Mouse (Mus musculus) intestine, embryonic 14.5 days (tissue): ENCODE results near the gene Xntrpc. TPM values are rescaled to one million over a fixed set of nuclear protein-coding genes. Genes with fewer than 3 reads are reported as not detected.

ENCODE experiments used
- ATAC-seq: fragments of 200-750 bp; cut with Nextera tagmentation; replicated peaks from 2 replicates; pipeline ENCODE4 v1.8.0; 2017; ENCODE audit warnings: low read depth, moderate number of reproducible peaks, moderate TSS enrichment, moderate library complexity; ENCODE audit not compliant: low FRiP score, low TSS enrichment
- DNase-seq: peaks from one replicate; pipeline ENCODE4 v3.0.0-alpha.2; 2018; ENCODE audit warnings: low spot score
- H3K27ac ChIP-seq: fragments of 300-500 bp; sonication (generic); 2 replicates; pipeline ENCODE4 v1.5.1; 2014; ENCODE audit warnings: low read depth, mild to moderate bottlenecking, control low read depth
- H3K27me3 ChIP-seq: fragments of 300-500 bp; sonication (generic); replicated peaks from 2 replicates; pipeline ENCODE4 v1.6.1; 2014; ENCODE audit warnings: low read length, control low read depth; ENCODE audit not compliant: control insufficient read depth, insufficient read depth
- H3K36me3 ChIP-seq: fragments of 300-500 bp; sonication (generic); 2 replicates; pipeline ENCODE4 v1.6.1; 2014; ENCODE audit warnings: low read length, control low read depth; ENCODE audit not compliant: control insufficient read depth, insufficient read depth
- H3K4me1 ChIP-seq: fragments of 300-500 bp; sonication (generic); replicated peaks from 2 replicates; pipeline ENCODE4 v1.6.1; 2014; ENCODE audit warnings: low read length, control low read depth, mixed read lengths; ENCODE audit not compliant: control insufficient read depth, insufficient read depth
- H3K4me2 ChIP-seq: fragments of 300-500 bp; sonication (generic); 2 replicates; pipeline ENCODE4 v1.6.1; 2014; ENCODE audit warnings: low read length
- H3K4me3 ChIP-seq: fragments of 300-500 bp; sonication (generic); 2 replicates; pipeline ENCODE4 v1.5.1; 2014; ENCODE audit warnings: low read depth, low read length, control low read depth, mixed read lengths
- H3K9ac ChIP-seq: fragments of 300-500 bp; sonication (generic); 2 replicates; pipeline ENCODE4 v1.6.1; 2014; ENCODE audit warnings: mild to moderate bottlenecking, low read length
- H3K9me3 ChIP-seq: fragments of 300-500 bp; sonication (generic); 2 replicates; pipeline ENCODE4 v1.6.1; 2016; ENCODE audit warnings: low read length, control low read depth; ENCODE audit not compliant: control insufficient read depth
- WGBS: fragments of 180-500 bp; shearing (Covaris S2); extraction: QIAGEN DNeasy Blood & Tissue Kit; methylation state at CpG from one replicate; pipeline ENCODE4 v1.1.7; 2014; 5-methylcytosine and 5-hydroxymethylcytosine counted together
- polyA plus RNA-seq: library from polyadenylated mRNA; unstranded; fragments of >200 nt; fragmentation: Nextera tagmentation; extraction: Ambion mirVana; gene quantifications from 2 replicates; pipeline ENCODE4 v1.2.1, GENCODE M21; 2014

Gene Xntrpc
- polyA plus RNA-seq, 1 experiment from 2014 or later: 1.1 TPM

- Histone ChIP-seq H3K36me3 (no peaks in the 10 kb centered on the region), H3K4me2 (no peak overlapping the region), H3K9ac (no peak overlapping the region), H3K27me3 (no peaks in the 10 kb centered on the region), H3K4me3 (no peak overlapping the region), H3K27ac (no peak overlapping the region), H3K9me3 (no peaks in the 10 kb centered on the region), H3K4me1 (no peaks in the 10 kb centered on the region)
- no peak for DNase-seq
- 80% methylated on average over 1 of the region's 1 CpGs for WGBS
- ATAC-seq: no peak
Measured at GRCm38 (mm10) chr7:102108206-102108605, 42.7 kb downstream of the Xntrpc start.

DNA sequence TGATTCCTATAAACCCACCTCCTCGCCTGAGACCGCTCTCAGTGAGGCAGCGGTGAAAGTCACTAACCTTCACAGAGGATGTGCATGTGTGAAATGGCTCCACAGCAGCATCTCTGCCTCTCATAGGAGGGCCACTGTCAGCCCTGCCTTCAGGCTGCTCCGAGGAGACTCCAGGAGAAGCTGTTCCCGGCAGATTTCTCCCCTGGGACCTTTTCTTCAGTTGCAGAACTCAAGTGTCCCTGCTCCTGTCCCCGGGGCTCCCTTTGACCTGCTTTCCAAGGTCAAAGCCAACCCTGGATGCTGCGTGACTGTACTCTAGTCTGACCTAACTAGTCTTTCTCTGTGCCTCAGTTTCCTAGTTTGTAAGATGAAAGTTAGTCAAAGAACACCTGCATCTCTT is 43.7 kb downstream of the Xntrpc start, which contains the start of gene Art5:
Gene Art5, minus strand, starts transcription at position 319 of the 400 bp plus-strand sequence.
- H3K27ac ChIP-seq: no peak within 1 kb of the TSS
- 78% methylated on average over 7 of the region's 7 CpGs for WGBS
- no peak for ATAC-seq

GRCm38 (mm10) chr7:102109746-102110145 is 44.2 kb downstream of the Xntrpc start:
- 93% methylated on average over 4 of the region's 4 CpGs for WGBS
- H3K4me3 ChIP-seq: no peak overlapping the region
- H3K4me2 ChIP-seq: no peak overlapping the region
- ATAC-seq (no peak), DNase-seq (no peak)
- no peaks in the 10 kb centered on the region for H3K27me3 ChIP-seq
- H3K9ac ChIP-seq: no peak overlapping the region
- no peaks in the 10 kb centered on the region for H3K36me3 ChIP-seq
- H3K9me3 ChIP-seq: no peaks in the 10 kb centered on the region
- no peak overlapping the region for H3K27ac ChIP-seq
- no peaks in the 10 kb centered on the region for H3K4me1 ChIP-seq

More for the DNA sequence above, 43.7 kb downstream of the Xntrpc start, which contains the start of gene Art5:
- DNase-seq: no peak
- Histone ChIP-seq H3K4me2 (no peak within 1 kb of the TSS), H3K9ac (no peak within 1 kb of the TSS), H3K36me3 (no peaks in the 10 kb centered on the region), H3K9me3 (no peaks in the 10 kb centered on the region), H3K4me1 (no peaks in the 10 kb centered on the region), H3K4me3 (no peak within 1 kb of the TSS), H3K27me3 (no peaks in the 10 kb centered on the region)

GRCm38 (mm10) chr7:102113151-102113729 is 47.7 kb downstream of the Xntrpc start:
- no peaks in the 10 kb centered on the region for H3K4me1 ChIP-seq
- no peak overlapping the region for H3K4me2 ChIP-seq
- H3K27me3 ChIP-seq: no peaks in the 10 kb centered on the region
- no peak overlapping the region for H3K9ac ChIP-seq
- H3K27ac ChIP-seq: no peak overlapping the region
- DNase-seq (no peak), ATAC-seq (no peak)
- no peak overlapping the region for H3K4me3 ChIP-seq
- 0 out of 2 replicates have a peak, but pooled peaks cover 2% of the 10 kb centered on the region for H3K36me3 ChIP-seq
- WGBS: 80% methylated on average over 45 of the region's 45 CpGs
- no peaks in the 10 kb centered on the region for H3K9me3 ChIP-seq

DNA sequence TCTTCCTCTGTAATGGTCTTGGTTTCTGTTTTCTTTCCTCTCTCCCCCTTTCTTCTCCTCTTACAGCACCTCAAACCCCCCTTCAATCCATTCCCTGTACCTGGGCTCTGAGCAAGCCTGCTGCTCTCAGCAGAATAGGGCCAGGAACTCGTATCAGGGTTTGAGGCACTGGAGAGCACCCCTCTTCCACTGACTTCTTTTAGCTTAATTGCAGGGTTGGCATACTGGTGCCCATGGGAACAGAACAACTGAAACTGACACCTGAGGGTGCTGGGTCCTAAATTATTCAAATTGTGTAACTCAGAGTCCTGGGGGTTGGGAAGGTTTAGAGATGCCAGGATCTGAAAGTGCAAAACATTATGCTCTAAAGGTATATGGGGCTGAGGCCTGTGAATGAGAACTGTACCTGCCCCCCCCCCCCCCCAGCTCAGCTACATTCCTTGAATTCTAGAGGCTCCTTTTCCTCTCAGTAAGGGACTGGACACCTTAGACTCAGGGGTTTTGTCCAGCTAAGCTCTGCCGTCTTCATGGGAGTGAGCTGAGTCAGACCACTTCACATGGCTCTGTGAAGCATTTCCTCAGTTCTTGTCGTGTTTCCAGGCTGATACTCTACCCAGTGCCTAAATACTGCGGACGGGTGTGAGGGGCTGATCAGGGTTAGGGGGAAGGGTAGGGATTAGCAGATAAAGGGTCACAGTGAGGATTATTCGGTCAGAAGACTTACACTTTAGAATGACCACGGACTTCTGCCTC is 51.2 kb downstream of the Xntrpc start, which contains the start of gene Chrna10:
Gene Chrna10, minus strand, starts transcription at position 250 of the 753 bp plus-strand sequence.
- WGBS: 34% methylated on average over 7 of the region's 7 CpGs
- Histone ChIP-seq H3K9ac (no peak within 1 kb of the TSS), H3K27me3 (no peaks in the 10 kb centered on the region), H3K9me3 (no peaks in the 10 kb centered on the region), H3K4me2 (no peak within 1 kb of the TSS), H3K4me1 (no peaks in the 10 kb centered on the region), H3K36me3 (peaks cover 37% of the 10 kb centered on the region), H3K4me3 (no peak within 1 kb of the TSS), H3K27ac (no peak within 1 kb of the TSS)
- DNase-seq (no peak), ATAC-seq (0 out of 2 replicates have a peak, but pooled peaks have one; percentile 21)

- WGBS: 75% methylated on average over 6 of the region's 6 CpGs
- Histone ChIP-seq H3K9ac (no peak overlapping the region), H3K9me3 (no peaks in the 10 kb centered on the region), H3K36me3 (peaks cover 43% of the 10 kb centered on the region), H3K27ac (no peak overlapping the region), H3K4me1 (no peaks in the 10 kb centered on the region), H3K27me3 (no peaks in the 10 kb centered on the region), H3K4me2 (no peak overlapping the region), H3K4me3 (no peak overlapping the region)
- ATAC-seq: no peak
- DNase-seq: no peak
Measured at GRCm38 (mm10) chr7:102117382-102117781, 51.9 kb downstream of the Xntrpc start.

DNA sequence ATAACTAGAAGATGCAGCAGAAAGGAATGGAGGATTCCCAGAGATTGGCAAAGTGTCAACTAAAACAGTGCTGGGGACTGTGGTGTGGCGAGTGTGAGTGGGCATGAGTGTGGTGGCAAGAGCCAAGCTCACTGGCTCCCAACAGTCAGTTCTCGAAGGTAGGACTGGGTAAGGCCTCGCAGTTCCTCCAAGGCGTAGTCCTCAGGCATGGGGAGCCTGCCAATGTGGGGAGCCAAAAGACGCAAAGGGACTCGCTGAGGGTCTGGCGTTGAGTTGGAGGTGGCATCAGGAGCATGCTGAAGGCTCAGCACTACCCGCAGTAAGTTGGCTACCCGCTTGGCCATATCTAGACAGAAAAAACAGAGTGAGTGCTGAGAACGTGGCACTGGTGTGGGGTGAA is 54.8 kb downstream of the Xntrpc start:
- no peak overlapping the region for H3K27ac ChIP-seq
- H3K4me1 ChIP-seq: no peaks in the 10 kb centered on the region
- no peak for DNase-seq
- 95% methylated on average over 10 of the region's 10 CpGs for WGBS
- no peaks in the 10 kb centered on the region for H3K27me3 ChIP-seq
- H3K4me3 ChIP-seq: no peak overlapping the region
- no peak for ATAC-seq
- no peak overlapping the region for H3K9ac ChIP-seq
- H3K9me3 ChIP-seq: no peaks in the 10 kb centered on the region
- H3K36me3 ChIP-seq: peaks cover 73% of the 10 kb centered on the region
- H3K4me2 ChIP-seq: no peak overlapping the region

DNA sequence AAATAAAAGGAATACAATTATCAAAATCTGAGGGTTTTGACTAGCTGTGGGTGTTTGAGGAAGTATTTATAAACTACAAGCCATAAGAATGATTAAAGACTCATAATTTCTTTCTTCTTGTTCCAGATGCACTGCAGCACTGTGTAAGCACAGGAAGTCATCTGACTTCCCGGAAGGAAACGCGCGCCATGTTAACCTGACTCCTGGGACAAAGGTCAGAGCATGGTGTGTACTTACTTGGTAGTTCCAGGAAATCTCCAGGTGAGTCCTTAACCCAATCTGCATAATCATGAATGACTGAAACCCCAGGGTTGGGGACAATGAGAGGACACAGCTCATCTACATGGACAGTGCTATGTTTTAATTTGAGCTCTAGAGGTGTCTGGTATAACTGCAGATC is 66.9 kb downstream of the Xntrpc start:
- no peak overlapping the region for H3K27ac ChIP-seq
- no peak overlapping the region for H3K9ac ChIP-seq
- H3K9me3 ChIP-seq: no peaks in the 10 kb centered on the region
- 82% methylated on average over 4 of the region's 4 CpGs for WGBS
- no peak overlapping the region for H3K4me2 ChIP-seq
- no peak overlapping the region for H3K4me3 ChIP-seq
- peaks cover 88% of the 10 kb centered on the region for H3K36me3 ChIP-seq
- H3K27me3 ChIP-seq: no peaks in the 10 kb centered on the region
- DNase-seq: peak; percentile 24
- H3K4me1 ChIP-seq: no peaks in the 10 kb centered on the region
- ATAC-seq: no peak
